Mouse (Mus musculus) adrenal gland, postnatal 14 days (tissue): ENCODE results near the gene Evi2. TPM values are rescaled to one million over a fixed set of nuclear protein-coding genes. Genes with fewer than 3 reads are reported as not detected.
A peak's percentile ranks its signal among the peaks of the same experiment; 100 is the strongest.

Experiments used
- DNase-seq: peaks from one replicate; pipeline ENCODE4 v3.0.0; 2021; ENCODE audit warnings: mixed read lengths
- long read RNA-seq, 2 experiments: library from polyadenylated mRNA; stranded (forward); transcript quantifications; one replicate each; pipeline ENCODE4 v2.0.0; 2021
- total RNA-seq: library from RNA; stranded (reverse); gene quantifications from 2 replicates; pipeline ENCODE4 v1.2.3, GENCODE M21; 2021

Evi2 gene
- 0.90 TPM in 1 of 2 replicates, not detected in the other for total RNA-seq
- long read RNA-seq, experiment 1 = 0 reads
- long read RNA-seq, experiment 2 = 0 reads

- DNase-seq = no peak
Measured at GRCm38 (mm10) chr11:79530333-79530761, at the start of gene Evi2, which contains the start of gene Evi2a. TSS of gene Evi2 (minus strand) at chr11:79530589. TSS of gene Evi2a (minus strand) at chr11:79530609.

GRCm38 (mm10) chr11:79577741-79578140, 47.4 kb upstream of the Evi2 start:
- peak; percentile 82 for DNase-seq

DNA sequence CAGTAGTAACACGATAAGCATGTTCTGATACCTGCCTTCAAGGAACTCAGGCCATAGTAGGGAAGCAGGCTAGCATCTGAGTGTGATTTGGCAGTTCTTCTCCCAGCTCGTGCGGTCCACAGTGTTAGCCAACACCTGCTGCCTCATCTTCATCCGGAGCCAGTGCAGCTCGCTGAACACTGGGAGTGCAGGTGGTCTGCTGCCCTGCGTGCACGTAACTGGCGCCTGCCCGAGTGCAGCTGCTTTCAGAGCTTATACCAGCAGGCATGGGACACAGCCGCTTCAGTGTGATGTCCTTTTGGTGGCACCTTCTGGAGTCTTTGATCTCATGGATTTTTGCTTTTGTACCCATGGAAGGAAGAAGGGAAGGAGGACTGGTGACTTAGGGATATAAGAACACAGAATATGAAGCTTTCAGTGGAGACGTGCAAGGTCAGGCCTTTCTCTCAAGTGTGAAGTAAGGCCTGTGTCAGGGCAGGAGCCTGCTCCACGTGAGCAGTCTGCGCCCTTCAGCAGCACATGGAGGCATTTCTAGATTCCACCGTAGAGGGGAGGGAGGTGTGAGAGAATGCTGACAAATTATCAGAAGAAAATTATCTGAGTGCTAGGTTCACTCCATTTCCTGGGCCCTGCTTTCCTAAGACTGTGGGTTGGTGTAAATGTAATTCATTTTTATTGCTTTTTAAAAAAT, 45.1 kb upstream of the Evi2 start:
- DNase-seq = no peak

DNA sequence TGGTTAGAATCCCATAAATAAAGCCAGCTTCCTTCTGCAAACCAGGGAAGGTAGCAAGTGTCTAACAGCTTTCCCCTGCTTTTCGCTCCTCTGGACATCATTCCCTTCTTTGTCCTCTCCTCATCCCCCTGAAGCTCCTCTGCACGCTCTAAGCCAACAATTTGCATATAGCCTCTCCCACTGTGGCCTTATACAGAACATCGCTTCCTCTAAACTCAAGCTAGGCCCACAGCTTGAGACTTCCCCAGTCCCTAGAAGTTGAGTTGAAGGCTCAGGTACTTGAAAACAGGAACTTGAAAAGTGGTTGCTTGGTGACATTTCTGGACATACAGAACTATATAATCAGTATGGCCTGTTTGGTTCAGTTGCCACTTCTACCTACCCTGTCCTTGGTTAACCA, 43.4 kb upstream of the Evi2 start:
- DNase-seq = no peak

DNA sequence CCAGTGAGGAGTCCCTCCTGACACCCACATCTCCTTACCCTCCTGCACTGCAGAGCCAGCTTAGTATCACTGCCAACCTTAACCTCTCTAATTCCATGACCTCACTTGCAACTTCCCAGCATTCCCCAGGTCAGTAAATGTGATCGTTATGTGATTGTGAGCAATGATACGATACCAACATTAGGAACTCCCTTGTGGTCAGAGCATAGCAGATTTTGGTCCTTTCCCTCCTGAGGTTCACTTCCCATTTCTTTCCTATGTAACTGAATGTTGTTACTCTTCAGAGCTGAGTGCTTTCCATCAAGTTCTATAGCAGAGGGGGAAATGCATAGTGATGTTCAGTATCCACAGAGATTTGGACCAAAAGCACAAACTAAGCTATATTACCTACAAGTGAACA, 39.9 kb upstream of the Evi2 start:
- no peak for DNase-seq

GRCm38 (mm10) chr11:79568197-79568911, 38.0 kb upstream of the Evi2 start:
- no peak for DNase-seq

GRCm38 (mm10) chr11:79566947-79567346, 36.6 kb upstream of the Evi2 start:
- DNase-seq = no peak

GRCm38 (mm10) chr11:79563493-79563892, 33.1 kb upstream of the Evi2 start:
- no peak for DNase-seq

- no peak for DNase-seq
Measured at GRCm38 (mm10) chr11:79560536-79560935, 30.1 kb upstream of the Evi2 start.

GRCm38 (mm10) chr11:79552622-79553021, 22.2 kb upstream of the Evi2 start:
- no peak for DNase-seq

- no peak for DNase-seq
Measured at GRCm38 (mm10) chr11:79536293-79536692, 5.9 kb upstream of the Evi2 start.

DNA sequence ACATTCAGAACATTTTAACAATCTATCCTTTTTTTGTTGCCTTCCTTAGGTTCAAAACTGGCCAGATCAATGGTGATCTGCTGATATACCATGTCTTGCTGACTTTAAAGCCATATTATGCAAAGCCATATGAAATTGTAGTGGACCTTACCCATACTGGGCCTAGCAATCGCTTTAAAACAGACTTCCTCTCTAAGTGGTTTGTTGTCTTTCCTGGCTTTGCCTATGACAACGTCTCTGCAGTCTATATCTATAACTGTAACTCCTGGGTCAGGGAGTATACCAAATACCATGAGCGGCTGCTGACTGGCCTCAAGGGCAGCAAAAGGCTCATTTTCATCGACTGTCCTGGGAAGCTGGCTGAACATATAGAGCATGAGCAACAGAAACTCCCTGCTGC, 5.2 kb upstream of the Evi2 start:
- DNase-seq = no peak

- peak; percentile 60 for DNase-seq
Measured at GRCm38 (mm10) chr11:79533950-79534690, 3.7 kb upstream of the Evi2 start.

DNA sequence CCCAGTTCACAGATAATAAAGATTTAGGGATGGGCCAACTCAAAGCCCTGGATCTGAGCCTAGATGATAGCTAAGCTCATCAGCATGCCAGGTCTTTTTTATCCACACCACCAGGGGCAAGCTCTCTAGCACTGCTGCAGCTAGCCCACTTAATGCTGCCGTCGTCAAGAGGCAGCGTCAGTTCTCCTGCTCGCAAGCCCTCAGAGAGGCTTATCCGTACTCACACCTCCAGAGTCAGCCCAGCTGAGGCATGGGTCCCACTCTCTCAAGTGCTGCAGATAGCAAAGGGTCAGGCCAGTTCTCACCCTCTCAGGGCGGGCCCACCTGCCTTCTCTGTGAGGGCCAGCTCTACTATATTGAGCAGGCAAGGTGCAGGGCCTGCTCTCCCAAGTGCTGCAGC, 2.9 kb upstream of the Evi2 start:
- DNase-seq = no peak

DNA sequence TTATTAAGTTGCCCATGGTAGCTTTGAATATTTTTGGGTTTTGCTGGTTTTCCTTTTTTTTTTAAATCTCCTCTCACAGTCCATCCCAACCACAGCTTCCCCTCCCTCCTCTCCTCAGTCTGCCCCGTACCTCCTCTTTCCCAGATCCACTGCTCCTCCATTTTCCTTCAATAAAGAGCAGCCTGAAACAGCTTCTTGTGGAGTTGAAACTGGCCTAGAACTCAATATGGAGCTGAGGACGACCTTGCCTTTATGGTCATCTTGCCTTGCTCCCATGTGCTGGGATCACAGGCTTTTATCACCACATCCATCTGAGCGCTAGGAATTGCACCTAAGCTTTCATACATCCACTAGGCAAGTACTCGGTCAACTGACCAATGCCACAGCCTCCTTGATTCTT, 1.1 kb upstream of the Evi2 start:
- no peak for DNase-seq

DNA sequence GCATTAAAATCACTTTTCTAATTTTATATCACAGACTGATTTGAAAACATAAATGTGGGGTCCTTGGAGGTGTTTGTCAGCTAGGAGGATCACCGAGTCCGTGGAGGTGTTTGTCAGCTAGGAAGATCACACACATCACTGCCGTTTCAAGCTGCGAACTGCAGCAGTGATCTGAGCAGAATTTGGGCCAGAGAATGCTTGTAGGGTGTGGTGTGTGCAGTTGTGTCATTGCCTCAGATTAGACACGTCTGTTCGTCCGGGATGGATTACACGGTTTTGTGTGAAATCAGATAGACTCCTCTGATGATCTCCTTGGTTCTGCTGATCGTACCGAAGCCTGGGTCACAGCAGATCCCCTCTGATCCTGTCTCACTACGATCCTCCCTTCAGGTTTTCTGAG, 385 bp upstream of the Evi2 start:
- no peak for DNase-seq

- DNase-seq = no peak
Measured at GRCm38 (mm10) chr11:79529736-79530135, 653 bp downstream of the Evi2 start.

GRCm38 (mm10) chr11:79529226-79529625, 1.2 kb downstream of the Evi2 start:
- no peak for DNase-seq

DNA sequence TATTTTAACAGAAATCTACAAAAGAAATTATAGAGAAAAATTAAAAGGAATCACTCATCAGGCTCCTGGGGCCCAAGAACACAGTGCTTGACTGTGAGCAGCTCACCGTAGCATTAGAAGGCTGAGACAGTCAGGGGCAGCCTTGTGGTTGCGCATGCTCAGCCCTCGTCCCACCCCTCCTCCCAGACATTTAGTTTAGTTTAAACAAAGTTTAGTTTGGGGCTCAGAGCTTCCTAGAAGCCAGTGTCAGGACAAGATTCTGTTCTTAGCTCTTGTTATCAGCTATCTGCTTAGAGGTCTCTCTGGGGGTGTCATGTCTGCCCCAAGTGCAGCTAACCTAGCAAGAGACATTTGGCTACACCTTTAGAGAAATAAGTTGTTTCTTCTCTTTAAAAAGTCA, 1.8 kb downstream of the Evi2 start:
- no peak for DNase-seq

- DNase-seq = peak; percentile 7
Measured at GRCm38 (mm10) chr11:79527739-79528384, 2.5 kb downstream of the Evi2 start.

DNA sequence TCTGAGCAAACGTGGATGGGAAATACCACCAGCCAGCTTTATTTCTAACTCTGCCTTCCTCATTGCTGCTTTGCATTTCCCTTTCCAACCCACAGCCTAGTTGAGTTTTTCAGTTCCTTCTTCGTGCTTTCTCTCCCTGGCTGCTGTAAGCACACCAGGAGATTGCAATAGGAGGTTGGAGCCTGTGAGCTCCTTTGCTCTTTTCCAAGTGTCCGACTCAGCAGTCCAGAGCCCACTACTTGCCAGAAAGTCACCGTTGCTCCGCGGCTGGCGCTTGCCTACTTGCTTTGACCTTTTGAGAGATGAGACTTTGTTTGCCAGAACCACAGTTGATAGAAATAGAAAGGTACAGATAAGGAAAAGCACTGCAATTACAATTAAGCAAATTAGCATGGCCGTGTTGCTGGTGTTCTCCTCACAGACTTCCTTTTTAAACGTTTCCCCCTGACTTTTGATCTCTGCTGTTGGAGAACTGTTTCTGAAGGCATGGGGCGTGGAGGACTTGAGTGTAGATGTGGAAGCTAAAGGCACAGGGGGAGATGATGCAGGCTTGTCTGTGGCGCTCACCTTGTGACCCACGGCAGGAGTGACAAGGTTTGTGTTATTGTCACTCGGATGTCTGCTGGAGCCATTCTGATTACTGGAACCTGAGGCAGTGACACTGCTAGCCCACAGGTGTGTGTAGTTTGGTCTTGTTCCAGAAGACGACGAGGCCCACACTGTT, 3.2 kb downstream of the Evi2 start:
- peak; percentile 48 for DNase-seq

GRCm38 (mm10) chr11:79526549-79526948, 3.8 kb downstream of the Evi2 start:
- DNase-seq = no peak
